Mouse (Mus musculus) liver, postnatal 0 days (tissue): ENCODE data around the gene Shc3. TPM values are rescaled to one million over a fixed set of nuclear protein-coding genes. Genes with fewer than 3 reads are reported as not detected.

Source experiments
- ATAC-seq: fragments of 200-750 bp; cut with Nextera tagmentation; 2 replicates; pipeline ENCODE4 v1.8.0; 2017; ENCODE audit warnings: mild to moderate bottlenecking, moderate library complexity
- DNase-seq: peaks from one replicate; pipeline ENCODE4 v3.0.0-alpha.2; 2016
- H3K27ac ChIP-seq: fragments of 300-500 bp; sonication (generic); 2 replicates; pipeline ENCODE4 v1.5.1; 2014; ENCODE audit warnings: antibody characterized with exemption, moderate library complexity, mild to moderate bottlenecking, low read depth
- H3K27me3 ChIP-seq: fragments of 300-500 bp; sonication (generic); 2 replicates; pipeline ENCODE4 v1.6.1; 2014; ENCODE audit warnings: low read length, control low read depth, mixed read lengths; ENCODE audit not compliant: insufficient read depth
- H3K36me3 ChIP-seq: fragments of 300-500 bp; sonication (generic); replicated peaks from 2 replicates; pipeline ENCODE4 v1.6.1; 2014; ENCODE audit warnings: mild to moderate bottlenecking, control low read depth, low read length, moderate library complexity, mixed read lengths; ENCODE audit not compliant: insufficient read depth
- H3K4me1 ChIP-seq: fragments of 300-500 bp; sonication (generic); 2 replicates; pipeline ENCODE4 v1.6.1; 2014; ENCODE audit warnings: antibody characterized with exemption, mild to moderate bottlenecking, control low read depth; ENCODE audit not compliant: insufficient read depth
- H3K4me2 ChIP-seq: fragments of 300-500 bp; sonication (generic); 2 replicates; pipeline ENCODE4 v1.6.1; 2014; ENCODE audit warnings: low read depth, mild to moderate bottlenecking, low read length, moderate library complexity, mixed read lengths
- H3K4me3 ChIP-seq: fragments of 300-500 bp; sonication (generic); 2 replicates; pipeline ENCODE4 v1.5.1; 2014; ENCODE audit warnings: low read depth, low read length
- H3K9ac ChIP-seq: fragments of 300-500 bp; sonication (generic); replicated peaks from 2 replicates; pipeline ENCODE4 v1.6.1; 2014; ENCODE audit warnings: mild to moderate bottlenecking, moderate library complexity
- H3K9me3 ChIP-seq: fragments of 300-500 bp; sonication (generic); 2 replicates; pipeline ENCODE4 v1.6.1; 2016; ENCODE audit warnings: mild to moderate bottlenecking, control low read depth, low read length, mixed read lengths
- CTCF ChIP-seq: sonication (generic); IDR thresholded peaks from 2 replicates; pipeline ENCODE4 v1.5.1; 2016; ENCODE audit warnings: antibody characterized with exemption, low read depth
- EP300 ChIP-seq: IDR thresholded peaks from 2 replicates; pipeline ENCODE4 v1.6.1; 2016; ENCODE audit warnings: antibody characterized with exemption, low read depth, mild to moderate bottlenecking
- WGBS: fragments of 180-500 bp; shearing (Covaris S2); extraction: QIAGEN DNeasy Blood & Tissue Kit; methylation state at CpG from one replicate; pipeline ENCODE4 v1.1.7; 2014; ENCODE audit not compliant: insufficient replicate concordance; 5-methylcytosine and 5-hydroxymethylcytosine counted together
- polyA plus RNA-seq: library from polyadenylated mRNA; unstranded; fragments of >200 nt; fragmentation: Nextera tagmentation; extraction: Ambion mirVana; gene quantifications from 2 replicates; pipeline ENCODE4 v1.2.1, GENCODE M21; 2015

Gene Shc3
- polyA plus RNA-seq, 1 experiment from 2014 or later, result 0.07 TPM

DNA sequence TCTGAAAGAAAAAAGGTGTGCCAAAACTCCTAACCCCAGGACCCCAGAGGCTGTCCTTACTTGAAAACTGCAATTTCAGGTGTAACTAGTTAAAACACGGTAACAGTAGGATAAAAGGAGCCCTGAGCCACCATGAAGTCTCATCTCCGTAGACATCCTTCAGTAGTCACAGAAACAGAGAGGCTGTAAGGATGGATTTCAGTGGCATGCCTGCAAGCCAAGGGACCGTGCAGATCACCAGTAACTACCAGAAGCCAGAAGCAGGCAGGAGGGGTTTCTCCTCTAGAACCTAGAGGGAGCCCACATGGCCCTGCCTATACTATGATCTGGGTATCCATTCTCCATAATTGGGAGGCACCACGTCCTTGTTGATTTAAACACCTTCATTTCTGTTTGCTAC, 104.9 kb downstream of the Shc3 start:
- WGBS, result 62% methylated on average over 4 of the region's 4 CpGs
- H3K4me3 ChIP-seq, result no peak overlapping the region
- H3K4me1 ChIP-seq, result no peaks in the 10 kb centered on the region
- H3K4me2 ChIP-seq, result no peak overlapping the region
- ATAC-seq (no peak), DNase-seq (no peak)
- H3K27me3 ChIP-seq, result no peaks in the 10 kb centered on the region
- no peak overlapping the region for H3K27ac ChIP-seq
- H3K9ac ChIP-seq, result no peak overlapping the region
- H3K36me3 ChIP-seq, result no peaks in the 10 kb centered on the region
- no peaks in the 10 kb centered on the region for H3K9me3 ChIP-seq
- TF ChIP-seq CTCF (no peak), EP300 (no peak)

DNA sequence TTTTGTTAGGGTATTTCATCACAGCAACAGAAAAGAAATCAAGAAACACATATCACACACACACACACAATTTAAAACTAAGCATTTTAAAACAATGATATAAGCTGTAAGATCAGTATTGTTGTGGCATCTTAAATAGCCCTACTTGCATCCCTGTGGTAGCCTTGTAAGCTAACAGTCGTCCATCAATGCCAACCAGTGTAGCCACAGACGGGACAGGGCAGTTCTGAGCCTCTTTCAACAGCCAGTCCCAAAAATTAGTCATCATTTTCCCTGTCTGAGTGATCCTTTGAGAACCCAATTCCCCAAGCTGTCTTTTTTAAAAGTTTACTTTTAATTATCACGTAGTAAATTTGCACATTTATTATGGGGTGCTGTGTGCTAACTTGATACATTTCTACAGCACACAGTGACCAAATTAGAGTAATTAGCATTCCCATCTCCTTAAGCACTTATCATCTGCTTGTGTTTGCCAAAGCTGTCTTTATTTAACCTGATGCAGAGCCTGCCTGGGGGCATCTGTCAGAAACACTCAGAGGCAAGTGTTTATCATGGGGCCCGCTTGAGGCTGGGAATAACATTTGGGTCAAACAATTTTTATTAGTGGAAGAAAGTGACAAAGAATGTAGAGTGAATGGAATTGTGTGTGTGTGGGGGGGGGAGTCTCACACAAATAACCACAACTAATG, 112.9 kb downstream of the Shc3 start:
- TF ChIP-seq EP300, result no peak
- TF ChIP-seq CTCF, result no peak
- ATAC-seq, result no peak
- WGBS, result 32% methylated on average over 4 of the region's 4 CpGs

DNA sequence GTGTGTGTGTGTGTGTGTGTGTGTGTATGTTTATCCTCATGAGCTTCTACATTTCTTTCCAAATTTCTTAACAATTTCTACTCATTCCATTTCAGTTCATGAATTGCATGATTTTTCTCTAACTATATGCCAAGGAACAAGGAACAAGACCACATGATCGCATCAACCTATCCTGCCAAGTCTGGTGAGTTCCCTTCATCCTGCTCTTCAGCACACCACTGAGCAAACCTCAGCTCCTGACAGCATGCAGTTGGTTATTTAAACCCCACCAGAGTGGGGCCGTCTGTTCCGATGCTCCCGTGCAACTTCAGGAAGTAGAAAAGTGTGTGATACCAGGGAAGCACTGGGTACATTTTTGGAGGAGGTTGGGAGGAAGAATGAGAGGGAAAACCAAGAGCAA, 122.7 kb downstream of the Shc3 start:
- Histone ChIP-seq H3K9me3 (no peaks in the 10 kb centered on the region), H3K4me1 (no peaks in the 10 kb centered on the region), H3K9ac (no peak overlapping the region), H3K36me3 (no peaks in the 10 kb centered on the region), H3K27ac (no peak overlapping the region), H3K27me3 (no peaks in the 10 kb centered on the region), H3K4me2 (no peak overlapping the region), H3K4me3 (no peak overlapping the region)
- WGBS, result 57% methylated on average over 4 of the region's 4 CpGs
- DNase-seq (no peak), ATAC-seq (no peak)
- no peak for TF ChIP-seq CTCF
- TF ChIP-seq EP300, result no peak

More for the DNA sequence above, 112.9 kb downstream of the Shc3 start:
- no peak for DNase-seq
- Histone ChIP-seq H3K9ac (no peak overlapping the region), H3K36me3 (no peaks in the 10 kb centered on the region), H3K27ac (no peak overlapping the region), H3K4me1 (no peaks in the 10 kb centered on the region), H3K9me3 (no peaks in the 10 kb centered on the region), H3K27me3 (no peaks in the 10 kb centered on the region), H3K4me2 (no peak overlapping the region), H3K4me3 (no peak overlapping the region)

DNA sequence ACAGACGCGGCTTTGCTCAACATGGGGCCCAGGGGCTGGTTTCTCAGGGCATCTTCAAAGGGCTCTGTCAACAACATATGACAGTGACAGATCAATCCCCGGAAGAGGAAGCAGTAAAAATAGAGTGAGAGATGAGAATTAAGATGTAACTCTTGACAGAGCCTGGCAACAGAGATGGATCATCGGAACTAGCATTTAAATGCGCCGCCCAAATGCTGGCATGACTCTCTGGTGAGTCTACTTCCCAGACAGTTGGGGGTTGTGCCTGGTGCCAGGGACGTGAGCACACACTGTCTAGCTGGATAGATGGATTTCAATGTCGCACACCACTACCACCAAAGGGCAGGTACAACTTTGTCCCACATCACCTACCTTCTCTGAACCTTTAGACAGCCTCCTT, 126.3 kb downstream of the Shc3 start:
- ATAC-seq (no peak), DNase-seq (no peak)
- no peak overlapping the region for H3K4me3 ChIP-seq
- H3K27me3 ChIP-seq, result no peaks in the 10 kb centered on the region
- H3K4me2 ChIP-seq, result no peak overlapping the region
- no peaks in the 10 kb centered on the region for H3K9me3 ChIP-seq
- no peaks in the 10 kb centered on the region for H3K36me3 ChIP-seq
- no peaks in the 10 kb centered on the region for H3K4me1 ChIP-seq
- no peak overlapping the region for H3K27ac ChIP-seq
- TF ChIP-seq EP300 (no peak), CTCF (no peak)
- no peak overlapping the region for H3K9ac ChIP-seq
- WGBS, result 87% methylated on average over 8 of the region's 8 CpGs

DNA sequence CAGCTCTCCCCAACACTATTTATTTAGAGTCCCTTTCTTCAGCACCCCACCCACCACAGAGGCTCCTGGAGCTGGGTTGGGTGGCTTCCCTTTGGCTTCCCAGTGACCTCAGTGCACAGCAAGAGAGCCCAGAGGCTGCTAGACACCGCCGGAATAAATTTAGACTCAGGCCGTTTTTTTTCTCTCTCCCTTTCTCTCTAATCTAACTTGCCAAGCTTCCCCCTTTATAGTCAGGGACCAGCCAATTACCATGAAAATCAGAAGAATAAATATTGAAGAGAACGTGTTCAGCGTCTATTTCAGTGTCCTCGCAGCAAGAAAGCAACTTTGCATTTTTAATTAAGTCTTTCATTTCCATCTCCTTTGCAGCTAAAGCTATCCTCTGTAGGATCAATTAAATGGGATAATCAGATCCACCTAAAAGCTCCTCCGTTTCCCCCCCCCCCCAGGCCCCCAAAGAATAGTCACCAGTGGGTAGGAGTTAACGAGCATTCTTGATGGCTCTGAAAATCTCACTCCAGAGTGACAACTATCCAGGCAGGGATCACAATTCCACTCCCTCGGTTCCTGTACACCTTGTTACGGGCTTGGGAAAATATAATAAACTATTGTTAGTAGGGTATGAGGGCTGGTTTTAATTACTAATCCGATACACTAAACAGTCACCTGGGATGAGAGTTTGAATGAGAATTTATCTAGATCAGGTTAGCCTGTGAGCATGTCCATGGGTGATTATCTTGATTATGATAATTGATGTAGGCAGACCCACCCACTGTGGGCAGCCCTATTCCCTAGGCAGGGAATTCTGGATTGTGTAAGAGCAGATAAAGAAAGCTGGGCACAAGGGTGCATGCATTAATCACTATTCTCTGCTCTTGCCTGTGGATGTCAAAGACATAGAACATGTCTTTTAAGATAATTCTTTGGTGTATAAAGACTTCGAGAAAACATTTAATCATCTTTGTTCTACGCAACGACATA, 131.8 kb downstream of the Shc3 start:
- ATAC-seq (no peak), DNase-seq (no peak)
- WGBS, result 76% methylated on average over 14 of the region's 14 CpGs
- H3K4me3 ChIP-seq, result no peak overlapping the region
- no peaks in the 10 kb centered on the region for H3K9me3 ChIP-seq
- H3K27me3 ChIP-seq, result no peaks in the 10 kb centered on the region
- H3K4me2 ChIP-seq, result no peak overlapping the region
- H3K27ac ChIP-seq, result no peak overlapping the region
- no peaks in the 10 kb centered on the region for H3K36me3 ChIP-seq
- no peaks in the 10 kb centered on the region for H3K4me1 ChIP-seq
- TF ChIP-seq EP300 (no peak), CTCF (no peak)
- H3K9ac ChIP-seq, result no peak overlapping the region

DNA sequence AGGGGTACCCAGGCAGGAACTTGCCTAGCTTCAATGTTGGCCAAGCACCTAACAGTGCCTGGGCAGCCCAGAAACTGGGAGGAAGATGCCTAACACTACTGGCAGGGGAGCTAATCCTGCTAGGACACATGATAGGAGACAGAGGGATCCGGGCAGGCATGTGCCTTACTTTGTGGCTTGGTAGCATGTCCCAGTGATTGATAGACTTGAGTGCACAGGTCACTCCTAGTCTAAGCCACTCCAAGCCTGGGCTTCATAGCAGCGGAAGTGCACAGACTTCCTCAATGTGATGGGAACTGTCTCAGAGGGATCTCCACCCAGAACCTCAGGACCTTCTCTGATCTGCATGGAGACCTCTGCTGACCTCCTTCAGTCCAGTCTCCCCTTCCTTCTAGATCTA, 134.1 kb downstream of the Shc3 start:
- ATAC-seq, result no peak
- DNase-seq, result no peak
- TF ChIP-seq EP300, result no peak
- TF ChIP-seq CTCF, result no peak
- Histone ChIP-seq H3K27ac (no peak overlapping the region), H3K9me3 (no peaks in the 10 kb centered on the region), H3K9ac (no peak overlapping the region), H3K27me3 (no peaks in the 10 kb centered on the region), H3K4me1 (no peaks in the 10 kb centered on the region), H3K4me3 (no peak overlapping the region), H3K36me3 (no peaks in the 10 kb centered on the region), H3K4me2 (no peak overlapping the region)
- 67% methylated on average over 2 of the region's 2 CpGs for WGBS
